Mouse (Mus musculus): ENCODE data around the gene Slc16a10. TPM values are rescaled to one million over a fixed set of nuclear protein-coding genes. Genes with fewer than 3 reads are reported as not detected.

The Slc16a10 gene
- polyA plus RNA-seq, 1 experiment from 2014 or later: 17.2 TPM

GRCm38 (mm10) chr10:40065357-40065756, 76.7 kb downstream of the Slc16a10 start:
- H3K4me2 ChIP-seq: no peak overlapping the region
- H3K27me3 ChIP-seq (ENCODE audit: control insufficient read depth, insufficient read depth, low read length): no peaks in the 10 kb centered on the region
- H3K9me3 ChIP-seq (replicated peaks; ENCODE audit: control insufficient read depth, low read length): no peaks in the 10 kb centered on the region
- ATAC-seq (replicated peaks; ENCODE audit: insufficient number of reproducible peaks, low FRiP score, low TSS enrichment): no peak
- no peak overlapping the region for H3K4me3 ChIP-seq (ENCODE audit: low read depth, low read length)
- WGBS (ENCODE audit: insufficient replicate concordance): 33% methylated on average over 3 of the region's 3 CpGs
- no peak overlapping the region for H3K27ac ChIP-seq (ENCODE audit: low read depth, low read length)
- no peaks in the 10 kb centered on the region for H3K36me3 ChIP-seq (ENCODE audit: control insufficient read depth, insufficient read depth, low read length)
- peaks cover 12% of the 10 kb centered on the region for H3K4me1 ChIP-seq (ENCODE audit: control insufficient read depth, insufficient read depth, low read length)
- no peak overlapping the region for H3K9ac ChIP-seq (ENCODE audit: low read depth, low read length)

GRCm38 (mm10) chr10:40063291-40063890, 78.7 kb downstream of the Slc16a10 start:
- Histone ChIP-seq H3K27me3 (ENCODE audit: control insufficient read depth, insufficient read depth, low read length) (no peaks in the 10 kb centered on the region), H3K4me2 (no peak overlapping the region), H3K4me1 (ENCODE audit: control insufficient read depth, insufficient read depth, low read length) (no peaks in the 10 kb centered on the region; the same call in 1 of the 2 replicates), H3K9me3 (replicated peaks; ENCODE audit: control insufficient read depth, low read length) (no peaks in the 10 kb centered on the region), H3K4me3 (ENCODE audit: low read depth, low read length) (no peak overlapping the region), H3K27ac (ENCODE audit: low read depth, low read length) (no peak overlapping the region), H3K36me3 (ENCODE audit: control insufficient read depth, insufficient read depth, low read length) (no peaks in the 10 kb centered on the region), H3K9ac (ENCODE audit: low read depth, low read length) (no peak overlapping the region)
- no peak for ATAC-seq (replicated peaks; ENCODE audit: insufficient number of reproducible peaks, low FRiP score, low TSS enrichment)
- WGBS (ENCODE audit: insufficient replicate concordance): 24% methylated on average over 5 of the region's 5 CpGs

- H3K9me3 ChIP-seq (replicated peaks; ENCODE audit: control insufficient read depth, low read length): no peaks in the 10 kb centered on the region
- H3K9ac ChIP-seq (ENCODE audit: low read depth, low read length): no peak overlapping the region
- H3K27ac ChIP-seq (ENCODE audit: low read depth, low read length): no peak overlapping the region
- H3K4me3 ChIP-seq (ENCODE audit: low read depth, low read length): no peak overlapping the region
- no peak overlapping the region for H3K4me2 ChIP-seq
- ATAC-seq (replicated peaks; ENCODE audit: insufficient number of reproducible peaks, low FRiP score, low TSS enrichment): no peak
- 72% methylated on average over 6 of the region's 6 CpGs for WGBS (ENCODE audit: insufficient replicate concordance)
- no peaks in the 10 kb centered on the region for H3K27me3 ChIP-seq (ENCODE audit: control insufficient read depth, insufficient read depth, low read length)
- H3K4me1 ChIP-seq (ENCODE audit: control insufficient read depth, insufficient read depth, low read length): no peaks in the 10 kb centered on the region
- no peaks in the 10 kb centered on the region for H3K36me3 ChIP-seq (ENCODE audit: control insufficient read depth, insufficient read depth, low read length)
Observed at GRCm38 (mm10) chr10:40062812-40063211, 79.2 kb downstream of the Slc16a10 start.

- H3K4me2 ChIP-seq: no peak overlapping the region
- H3K9me3 ChIP-seq (replicated peaks; ENCODE audit: control insufficient read depth, low read length): no peaks in the 10 kb centered on the region
- H3K9ac ChIP-seq (ENCODE audit: low read depth, low read length): no peak overlapping the region
- no peaks in the 10 kb centered on the region for H3K4me1 ChIP-seq (ENCODE audit: control insufficient read depth, insufficient read depth, low read length)
- no peaks in the 10 kb centered on the region for H3K27me3 ChIP-seq (ENCODE audit: control insufficient read depth, insufficient read depth, low read length)
- no peaks in the 10 kb centered on the region for H3K36me3 ChIP-seq (ENCODE audit: control insufficient read depth, insufficient read depth, low read length)
- H3K4me3 ChIP-seq (ENCODE audit: low read depth, low read length): no peak overlapping the region
- WGBS (ENCODE audit: insufficient replicate concordance): 84% methylated on average over 5 of the region's 5 CpGs
- ATAC-seq (replicated peaks; ENCODE audit: insufficient number of reproducible peaks, low FRiP score, low TSS enrichment): no peak
- H3K27ac ChIP-seq (ENCODE audit: low read depth, low read length): no peak overlapping the region
Observed at GRCm38 (mm10) chr10:40061926-40062325, 80.1 kb downstream of the Slc16a10 start.

GRCm38 (mm10) chr10:40058786-40059120, 83.3 kb downstream of the Slc16a10 start:
- H3K27me3 ChIP-seq (ENCODE audit: control insufficient read depth, insufficient read depth, low read length): no peaks in the 10 kb centered on the region
- WGBS (ENCODE audit: insufficient replicate concordance): 81% methylated on average over 3 of the region's 3 CpGs
- no peak overlapping the region for H3K9ac ChIP-seq (ENCODE audit: low read depth, low read length)
- ATAC-seq (replicated peaks; ENCODE audit: insufficient number of reproducible peaks, low FRiP score, low TSS enrichment): no peak
- H3K27ac ChIP-seq (ENCODE audit: low read depth, low read length): no peak overlapping the region
- H3K9me3 ChIP-seq (replicated peaks; ENCODE audit: control insufficient read depth, low read length): no peaks in the 10 kb centered on the region
- H3K4me1 ChIP-seq (ENCODE audit: control insufficient read depth, insufficient read depth, low read length): no peaks in the 10 kb centered on the region
- H3K4me2 ChIP-seq: no peak overlapping the region
- H3K4me3 ChIP-seq (ENCODE audit: low read depth, low read length): no peak overlapping the region
- no peaks in the 10 kb centered on the region for H3K36me3 ChIP-seq (ENCODE audit: control insufficient read depth, insufficient read depth, low read length)

- Histone ChIP-seq H3K27me3 (ENCODE audit: control insufficient read depth, insufficient read depth, low read length) (no peaks in the 10 kb centered on the region), H3K4me3 (ENCODE audit: low read depth, low read length) (no peak overlapping the region), H3K4me1 (ENCODE audit: control insufficient read depth, insufficient read depth, low read length) (no peaks in the 10 kb centered on the region), H3K4me2 (no peak overlapping the region), H3K9me3 (replicated peaks; ENCODE audit: control insufficient read depth, low read length) (no peaks in the 10 kb centered on the region), H3K36me3 (ENCODE audit: control insufficient read depth, insufficient read depth, low read length) (no peaks in the 10 kb centered on the region), H3K27ac (ENCODE audit: low read depth, low read length) (no peak overlapping the region), H3K9ac (ENCODE audit: low read depth, low read length) (no peak overlapping the region)
- 53% methylated on average over 6 of the region's 6 CpGs for WGBS (ENCODE audit: insufficient replicate concordance)
- ATAC-seq (replicated peaks; ENCODE audit: insufficient number of reproducible peaks, low FRiP score, low TSS enrichment): no peak
Observed at GRCm38 (mm10) chr10:40058062-40058785, 83.8 kb downstream of the Slc16a10 start.

GRCm38 (mm10) chr10:40057615-40058014, 84.4 kb downstream of the Slc16a10 start:
- WGBS (ENCODE audit: insufficient replicate concordance): 74% methylated on average over 2 of the region's 2 CpGs
- H3K27ac ChIP-seq (ENCODE audit: low read depth, low read length): no peak overlapping the region

GRCm38 (mm10) chr10:40054455-40054854, 87.6 kb downstream of the Slc16a10 start:
- Histone ChIP-seq H3K9ac (ENCODE audit: low read depth, low read length) (no peak overlapping the region), H3K9me3 (replicated peaks; ENCODE audit: control insufficient read depth, low read length) (no peaks in the 10 kb centered on the region), H3K4me3 (ENCODE audit: low read depth, low read length) (no peak overlapping the region), H3K4me2 (no peak overlapping the region), H3K27me3 (ENCODE audit: control insufficient read depth, insufficient read depth, low read length) (no peaks in the 10 kb centered on the region), H3K4me1 (ENCODE audit: control insufficient read depth, insufficient read depth, low read length) (no peaks in the 10 kb centered on the region), H3K36me3 (ENCODE audit: control insufficient read depth, insufficient read depth, low read length) (no peaks in the 10 kb centered on the region), H3K27ac (ENCODE audit: low read depth, low read length) (no peak overlapping the region)
- WGBS (ENCODE audit: insufficient replicate concordance): 88% methylated on average over 8 of the region's 8 CpGs
- no peak for ATAC-seq (replicated peaks; ENCODE audit: insufficient number of reproducible peaks, low FRiP score, low TSS enrichment)

More at GRCm38 (mm10) chr10:40057615-40058014, 84.4 kb downstream of the Slc16a10 start:
- H3K27me3 ChIP-seq (ENCODE audit: control insufficient read depth, insufficient read depth, low read length): no peaks in the 10 kb centered on the region
- no peaks in the 10 kb centered on the region for H3K36me3 ChIP-seq (ENCODE audit: control insufficient read depth, insufficient read depth, low read length)
- no peaks in the 10 kb centered on the region for H3K9me3 ChIP-seq (replicated peaks; ENCODE audit: control insufficient read depth, low read length)
- H3K9ac ChIP-seq (ENCODE audit: low read depth, low read length): no peak overlapping the region
- H3K4me2 ChIP-seq: no peak overlapping the region
- H3K4me3 ChIP-seq (ENCODE audit: low read depth, low read length): no peak overlapping the region
- no peak for ATAC-seq (replicated peaks; ENCODE audit: insufficient number of reproducible peaks, low FRiP score, low TSS enrichment)
- no peaks in the 10 kb centered on the region for H3K4me1 ChIP-seq (ENCODE audit: control insufficient read depth, insufficient read depth, low read length)

GRCm38 (mm10) chr10:40053896-40054295, 88.2 kb downstream of the Slc16a10 start:
- no peaks in the 10 kb centered on the region for H3K4me1 ChIP-seq (ENCODE audit: control insufficient read depth, insufficient read depth, low read length)
- ATAC-seq (replicated peaks; ENCODE audit: insufficient number of reproducible peaks, low FRiP score, low TSS enrichment): no peak
- no peak overlapping the region for H3K4me2 ChIP-seq
- H3K27me3 ChIP-seq (ENCODE audit: control insufficient read depth, insufficient read depth, low read length): no peaks in the 10 kb centered on the region
- H3K36me3 ChIP-seq (ENCODE audit: control insufficient read depth, insufficient read depth, low read length): no peaks in the 10 kb centered on the region
- no peak overlapping the region for H3K27ac ChIP-seq (ENCODE audit: low read depth, low read length)
- no peak overlapping the region for H3K4me3 ChIP-seq (ENCODE audit: low read depth, low read length)
- H3K9ac ChIP-seq (ENCODE audit: low read depth, low read length): no peak overlapping the region
- WGBS (ENCODE audit: insufficient replicate concordance): 87% methylated on average over 4 of the region's 4 CpGs
- no peaks in the 10 kb centered on the region for H3K9me3 ChIP-seq (replicated peaks; ENCODE audit: control insufficient read depth, low read length)

All from heart, embryonic 11.5 days (tissue).